Mouse (Mus musculus) heart, embryonic 10.5 days (tissue): ENCODE measurements at regions not wholly inside any gene's neighbourhood (a gene's known extent, or its start where the extent isn't known, plus 50 kb on each side); places are given as distances from the start of the nearest gene placed in this dataset.

Experiments
- DNase-seq: peaks from one replicate; pipeline ENCODE4 v3.0.0-alpha.2; 2017; ENCODE audit warnings: low spot score
- H3K27ac ChIP-seq: fragments of 300-500 bp; sonication (generic); 2 replicates; pipeline ENCODE4 v1.5.1; 2016; ENCODE audit warnings: mild to moderate bottlenecking
- H3K27me3 ChIP-seq: fragments of 300-500 bp; sonication (generic); 2 replicates; pipeline ENCODE4 v1.6.1; 2016; ENCODE audit warnings: mild to moderate bottlenecking; ENCODE audit not compliant: poor library complexity, insufficient read depth, severe bottlenecking
- H3K36me3 ChIP-seq: fragments of 300-500 bp; sonication (generic); 2 replicates; pipeline ENCODE4 v1.6.1; 2016; ENCODE audit warnings: mild to moderate bottlenecking, moderate library complexity
- H3K4me1 ChIP-seq: fragments of 300-500 bp; sonication (generic); 2 replicates; pipeline ENCODE4 v1.6.1; 2016; ENCODE audit warnings: mild to moderate bottlenecking
- H3K4me3 ChIP-seq: fragments of 300-500 bp; sonication (generic); 2 replicates; pipeline ENCODE4 v1.5.1; 2016; ENCODE audit warnings: mild to moderate bottlenecking, moderate library complexity
- H3K9me3 ChIP-seq: fragments of 300-500 bp; sonication (generic); 2 replicates; pipeline ENCODE4 v1.6.1; 2016; ENCODE audit warnings: mild to moderate bottlenecking, moderate library complexity
- WGBS: fragments of 180-500 bp; shearing (Covaris S2); methylation state at CpG from one replicate; pipeline ENCODE4 v1.1.7; 2016; 5-methylcytosine and 5-hydroxymethylcytosine counted together

GRCm38 (mm10) chr3:148762541-148763225 lies 227.7 kb downstream of the Adgrl2 start:
- Histone ChIP-seq H3K4me1 (peaks cover 10% of the 10 kb centered on the region; the same call in 1 of the 2 replicates), H3K9me3 (no peaks in the 10 kb centered on the region), H3K27ac (no peak overlapping the region; the same call in 1 of the 2 replicates), H3K36me3 (no peaks in the 10 kb centered on the region), H3K27me3 (no peaks in the 10 kb centered on the region), H3K4me3 (no peak overlapping the region)
- WGBS, result 30% methylated on average over 11 of the region's 11 CpGs
- no peak for DNase-seq

- peaks cover 10% of the 10 kb centered on the region; the same call in 1 of the 2 replicates for H3K4me1 ChIP-seq
- no peaks in the 10 kb centered on the region for H3K36me3 ChIP-seq
- H3K4me3 ChIP-seq, result no peak overlapping the region
- H3K27me3 ChIP-seq, result no peaks in the 10 kb centered on the region
- no peak for DNase-seq
- no peaks in the 10 kb centered on the region for H3K9me3 ChIP-seq
- H3K27ac ChIP-seq, result no peak overlapping the region
Measured at GRCm38 (mm10) chr3:148761586-148761985, 228.8 kb downstream of the Adgrl2 start.

GRCm38 (mm10) chr3:148759500-148759899 lies 230.9 kb downstream of the Adgrl2 start:
- no peaks in the 10 kb centered on the region for H3K36me3 ChIP-seq
- WGBS, result 78% methylated on average over 4 of the region's 4 CpGs
- no peaks in the 10 kb centered on the region for H3K9me3 ChIP-seq

GRCm38 (mm10) chr3:148746234-148746633 lies 244.1 kb downstream of the Adgrl2 start:
- Histone ChIP-seq H3K27ac (no peak overlapping the region), H3K4me1 (no peaks in the 10 kb centered on the region), H3K9me3 (no peaks in the 10 kb centered on the region), H3K4me3 (no peak overlapping the region), H3K36me3 (no peaks in the 10 kb centered on the region), H3K27me3 (no peaks in the 10 kb centered on the region)
- 89% methylated on average over 3 of the region's 3 CpGs for WGBS
- no peak for DNase-seq

More at GRCm38 (mm10) chr3:148759500-148759899, 230.9 kb downstream of the Adgrl2 start:
- Histone ChIP-seq H3K27ac (no peak overlapping the region), H3K4me3 (no peak overlapping the region), H3K4me1 (peaks cover 10% of the 10 kb centered on the region; the same call in 1 of the 2 replicates), H3K27me3 (no peaks in the 10 kb centered on the region)
- no peak for DNase-seq

- no peak overlapping the region for H3K27ac ChIP-seq
- no peaks in the 10 kb centered on the region for H3K4me1 ChIP-seq
- no peaks in the 10 kb centered on the region for H3K27me3 ChIP-seq
- no peak for DNase-seq
- no peaks in the 10 kb centered on the region for H3K36me3 ChIP-seq
- no peak overlapping the region for H3K4me3 ChIP-seq
- 78% methylated on average over 2 of the region's 2 CpGs for WGBS
- no peaks in the 10 kb centered on the region for H3K9me3 ChIP-seq
Measured at GRCm38 (mm10) chr3:148744651-148745050, 245.7 kb downstream of the Adgrl2 start.

- Histone ChIP-seq H3K4me1 (peaks cover 12% of the 10 kb centered on the region; the same call in 1 of the 2 replicates), H3K4me3 (no peak overlapping the region), H3K27ac (no peak overlapping the region), H3K9me3 (no peaks in the 10 kb centered on the region), H3K36me3 (no peaks in the 10 kb centered on the region), H3K27me3 (no peaks in the 10 kb centered on the region)
- DNase-seq, result no peak
- 83% methylated on average over 13 of the region's 13 CpGs for WGBS
Measured at GRCm38 (mm10) chr3:148734194-148734749, 256.1 kb downstream of the Adgrl2 start.

GRCm38 (mm10) chr3:148733227-148733854 lies 257.0 kb downstream of the Adgrl2 start:
- DNase-seq, result no peak
- Histone ChIP-seq H3K4me1 (peaks cover 12% of the 10 kb centered on the region; the same call in 1 of the 2 replicates), H3K36me3 (no peaks in the 10 kb centered on the region), H3K27ac (0 out of 2 replicates have a peak overlapping the region, but pooled peaks have one; percentile 42), H3K4me3 (no peak overlapping the region), H3K27me3 (no peaks in the 10 kb centered on the region), H3K9me3 (no peaks in the 10 kb centered on the region)
- 52% methylated on average over 13 of the region's 13 CpGs for WGBS

- DNase-seq, result no peak
- peaks cover 12% of the 10 kb centered on the region; the same call in 1 of the 2 replicates for H3K4me1 ChIP-seq
- no peaks in the 10 kb centered on the region for H3K36me3 ChIP-seq
- no peaks in the 10 kb centered on the region for H3K27me3 ChIP-seq
- no peak overlapping the region for H3K4me3 ChIP-seq
- no peak overlapping the region for H3K27ac ChIP-seq
- no peaks in the 10 kb centered on the region for H3K9me3 ChIP-seq
- WGBS, result 87% methylated on average over 3 of the region's 3 CpGs
Measured at GRCm38 (mm10) chr3:148731436-148731835, 258.9 kb downstream of the Adgrl2 start.

- no peak for DNase-seq
Measured at GRCm38 (mm10) chr3:148729242-148729680, 261.1 kb downstream of the Adgrl2 start.

GRCm38 (mm10) chr3:148728513-148729241 lies 261.7 kb downstream of the Adgrl2 start:
- Histone ChIP-seq H3K9me3 (no peaks in the 10 kb centered on the region), H3K4me1 (peaks cover 7% of the 10 kb centered on the region; the same call in 1 of the 2 replicates), H3K36me3 (no peaks in the 10 kb centered on the region), H3K27ac (no peak overlapping the region), H3K4me3 (no peak overlapping the region), H3K27me3 (no peaks in the 10 kb centered on the region)
- no peak for DNase-seq
- WGBS, result 78% methylated on average over 6 of the region's 6 CpGs

More at GRCm38 (mm10) chr3:148729242-148729680, 261.1 kb downstream of the Adgrl2 start:
- no peaks in the 10 kb centered on the region for H3K27me3 ChIP-seq
- peaks cover 12% of the 10 kb centered on the region; the same call in 1 of the 2 replicates for H3K4me1 ChIP-seq
- 56% methylated on average over 7 of the region's 7 CpGs for WGBS
- H3K36me3 ChIP-seq, result no peaks in the 10 kb centered on the region
- H3K9me3 ChIP-seq, result no peaks in the 10 kb centered on the region
- H3K27ac ChIP-seq, result no peak overlapping the region
- no peak overlapping the region for H3K4me3 ChIP-seq

GRCm38 (mm10) chr3:148726596-148727331 lies 263.6 kb downstream of the Adgrl2 start:
- no peaks in the 10 kb centered on the region for H3K36me3 ChIP-seq
- H3K27ac ChIP-seq, result no peak overlapping the region
- 54% methylated on average over 10 of the region's 10 CpGs for WGBS
- H3K4me1 ChIP-seq, result peaks cover 2% of the 10 kb centered on the region; the same call in 1 of the 2 replicates
- no peaks in the 10 kb centered on the region for H3K9me3 ChIP-seq
- H3K4me3 ChIP-seq, result no peak overlapping the region
- DNase-seq, result no peak
- H3K27me3 ChIP-seq, result no peaks in the 10 kb centered on the region

GRCm38 (mm10) chr3:148696555-148696954 lies 293.8 kb downstream of the Adgrl2 start:
- Histone ChIP-seq H3K9me3 (no peaks in the 10 kb centered on the region), H3K36me3 (no peaks in the 10 kb centered on the region), H3K4me3 (no peak overlapping the region), H3K4me1 (no peaks in the 10 kb centered on the region), H3K27ac (no peak overlapping the region), H3K27me3 (no peaks in the 10 kb centered on the region)
- WGBS, result 74% methylated on average over 7 of the region's 7 CpGs
- no peak for DNase-seq
